Mouse (Mus musculus) liver, embryonic 16.5 days (tissue): ENCODE measurements around the gene Map4. TPM values are rescaled to one million over a fixed set of nuclear protein-coding genes. Genes with fewer than 3 reads are reported as not detected.
A peak's percentile ranks its signal among the peaks of the same experiment; 100 is the strongest.

Source experiments
- ATAC-seq: fragments of 200-750 bp; cut with Nextera tagmentation; 2 replicates; pipeline ENCODE4 v1.8.0; 2017; ENCODE audit warnings: low read depth, mild to moderate bottlenecking, moderate number of reproducible peaks, moderate library complexity
- H3K27ac ChIP-seq: fragments of 300-500 bp; sonication (generic); 2 replicates; pipeline ENCODE4 v1.5.1; 2014; ENCODE audit warnings: mild to moderate bottlenecking, low read length
- H3K27me3 ChIP-seq: fragments of 300-500 bp; sonication (generic); 2 replicates; pipeline ENCODE4 v1.6.1; 2014; ENCODE audit warnings: low read depth, low read length, mixed read lengths; ENCODE audit not compliant: control insufficient read depth, insufficient read depth
- H3K36me3 ChIP-seq: fragments of 300-500 bp; sonication (generic); 2 replicates; pipeline ENCODE4 v1.6.1; 2014; ENCODE audit warnings: mild to moderate bottlenecking; ENCODE audit not compliant: control insufficient read depth, insufficient read depth
- H3K4me1 ChIP-seq: fragments of 300-500 bp; sonication (generic); 2 replicates; pipeline ENCODE4 v1.6.1; 2014; ENCODE audit warnings: low read depth, low read length, mixed read lengths; ENCODE audit not compliant: control insufficient read depth
- H3K4me2 ChIP-seq: fragments of 300-500 bp; sonication (generic); 2 replicates; pipeline ENCODE4 v1.6.1; 2014; ENCODE audit warnings: low read depth, low read length, mixed read lengths
- H3K4me3 ChIP-seq: fragments of 300-500 bp; sonication (generic); 2 replicates; pipeline ENCODE4 v1.5.1; 2014; ENCODE audit warnings: low read depth, mild to moderate bottlenecking, low read length
- H3K9ac ChIP-seq: fragments of 300-500 bp; sonication (generic); 2 replicates; pipeline ENCODE4 v1.6.1; 2014; ENCODE audit warnings: low read depth, low read length
- H3K9me3 ChIP-seq: fragments of 300-500 bp; sonication (generic); replicated peaks from 2 replicates; pipeline ENCODE4 v1.6.1; 2016; ENCODE audit warnings: low read length; ENCODE audit not compliant: control insufficient read depth
- WGBS: fragments of 180-500 bp; shearing (Covaris S2); extraction: QIAGEN DNeasy Blood & Tissue Kit; methylation state at CpG from one replicate; pipeline ENCODE4 v1.1.7; 2014; ENCODE audit not compliant: insufficient replicate concordance; 5-methylcytosine and 5-hydroxymethylcytosine counted together
- polyA plus RNA-seq: library from polyadenylated mRNA; unstranded; fragments of >200 nt; fragmentation: Nextera tagmentation; extraction: Ambion mirVana; gene quantifications from 2 replicates; pipeline ENCODE4 v1.2.1, GENCODE M21; 2015

Gene Map4
- polyA plus RNA-seq, 1 experiment from 2014 or later = 13.0 TPM

GRCm38 (mm10) chr9:109909926-109910325, 21.3 kb upstream of the Map4 start:
- H3K27me3 ChIP-seq = no peaks in the 10 kb centered on the region
- H3K9me3 ChIP-seq = no peaks in the 10 kb centered on the region
- no peaks in the 10 kb centered on the region for H3K4me1 ChIP-seq
- no peak overlapping the region for H3K9ac ChIP-seq
- no peak overlapping the region for H3K4me2 ChIP-seq
- no peaks in the 10 kb centered on the region for H3K36me3 ChIP-seq
- H3K4me3 ChIP-seq = no peak overlapping the region
- ATAC-seq = no peak
- no peak overlapping the region for H3K27ac ChIP-seq
- 74% methylated on average over 4 of the region's 4 CpGs for WGBS

- Histone ChIP-seq H3K4me1 (no peaks in the 10 kb centered on the region), H3K27ac (no peak overlapping the region), H3K4me2 (no peak overlapping the region), H3K9ac (no peak overlapping the region), H3K9me3 (no peaks in the 10 kb centered on the region), H3K4me3 (no peak overlapping the region), H3K36me3 (no peaks in the 10 kb centered on the region), H3K27me3 (no peaks in the 10 kb centered on the region)
- 66% methylated on average over 7 of the region's 7 CpGs for WGBS
- ATAC-seq = no peak
Measured at GRCm38 (mm10) chr9:109911779-109912178, 19.5 kb upstream of the Map4 start.

GRCm38 (mm10) chr9:109914269-109914926, 16.9 kb upstream of the Map4 start:
- Histone ChIP-seq H3K36me3 (no peaks in the 10 kb centered on the region), H3K4me2 (no peak overlapping the region), H3K4me3 (no peak overlapping the region), H3K9ac (no peak overlapping the region), H3K9me3 (no peaks in the 10 kb centered on the region), H3K4me1 (no peaks in the 10 kb centered on the region), H3K27ac (no peak overlapping the region), H3K27me3 (no peaks in the 10 kb centered on the region)
- ATAC-seq = no peak
- 19% methylated on average over 4 of the region's 4 CpGs for WGBS

GRCm38 (mm10) chr9:109917931-109918330, 13.3 kb upstream of the Map4 start:
- H3K4me1 ChIP-seq = no peaks in the 10 kb centered on the region
- no peaks in the 10 kb centered on the region for H3K36me3 ChIP-seq
- 64% methylated on average over 2 of the region's 2 CpGs for WGBS
- no peaks in the 10 kb centered on the region for H3K27me3 ChIP-seq
- no peak overlapping the region for H3K27ac ChIP-seq
- no peak overlapping the region for H3K4me3 ChIP-seq
- no peak for ATAC-seq
- H3K9me3 ChIP-seq = no peaks in the 10 kb centered on the region
- H3K4me2 ChIP-seq = no peak overlapping the region
- H3K9ac ChIP-seq = no peak overlapping the region

GRCm38 (mm10) chr9:109929131-109929530, 2.1 kb upstream of the Map4 start:
- H3K9ac ChIP-seq = no peak overlapping the region
- H3K27ac ChIP-seq = no peak overlapping the region
- 79% methylated on average over 3 of the region's 3 CpGs for WGBS
- no peak overlapping the region for H3K4me2 ChIP-seq
- no peaks in the 10 kb centered on the region for H3K36me3 ChIP-seq
- H3K4me3 ChIP-seq = no peak overlapping the region
- H3K9me3 ChIP-seq = no peaks in the 10 kb centered on the region
- H3K4me1 ChIP-seq = peaks cover 5% of the 10 kb centered on the region
- ATAC-seq = no peak
- peaks cover 15% of the 10 kb centered on the region for H3K27me3 ChIP-seq

- H3K9me3 ChIP-seq = no peaks in the 10 kb centered on the region
- WGBS = 75% methylated on average over 5 of the region's 5 CpGs
- H3K27ac ChIP-seq = no peak overlapping the region
- no peak overlapping the region for H3K4me2 ChIP-seq
- H3K9ac ChIP-seq = no peak overlapping the region
- no peak for ATAC-seq
- H3K27me3 ChIP-seq = peaks cover 15% of the 10 kb centered on the region
- no peak overlapping the region for H3K4me3 ChIP-seq
- H3K4me1 ChIP-seq = peaks cover 5% of the 10 kb centered on the region
- H3K36me3 ChIP-seq = no peaks in the 10 kb centered on the region
Measured at GRCm38 (mm10) chr9:109930063-109930462, 1.2 kb upstream of the Map4 start.

GRCm38 (mm10) chr9:109930752-109931151, 508 bp upstream of the Map4 start:
- no peak overlapping the region for H3K9ac ChIP-seq
- peaks cover 5% of the 10 kb centered on the region for H3K4me1 ChIP-seq
- H3K36me3 ChIP-seq = no peaks in the 10 kb centered on the region
- 48% methylated on average over 6 of the region's 6 CpGs for WGBS
- peak overlapping the region; percentile 77 for H3K27ac ChIP-seq
- peak overlapping the region; percentile 70 for H3K4me3 ChIP-seq
- ATAC-seq = no peak
- H3K27me3 ChIP-seq = peaks cover 15% of the 10 kb centered on the region
- no peaks in the 10 kb centered on the region for H3K9me3 ChIP-seq
- H3K4me2 ChIP-seq = peak overlapping the region; percentile 93

GRCm38 (mm10) chr9:109932361-109932755, 1.1 kb downstream of the Map4 start:
- under 1% methylated on average over 20 of the region's 20 CpGs for WGBS
- H3K4me3 ChIP-seq = peak overlapping the region; percentile 70

GRCm38 (mm10) chr9:109932756-109933375, 1.6 kb downstream of the Map4 start:
- H3K9me3 ChIP-seq = no peaks in the 10 kb centered on the region
- no peaks in the 10 kb centered on the region for H3K36me3 ChIP-seq
- H3K4me1 ChIP-seq = peaks cover 5% of the 10 kb centered on the region
- 5% methylated on average over 12 of the region's 12 CpGs for WGBS
- no peak for ATAC-seq
- peak overlapping the region; percentile 93 for H3K4me2 ChIP-seq
- H3K9ac ChIP-seq = peak overlapping the region; percentile 74
- peak overlapping the region; percentile 70 for H3K4me3 ChIP-seq
- H3K27me3 ChIP-seq = peaks cover 15% of the 10 kb centered on the region
- 0 out of 2 replicates have a peak overlapping the region, but pooled peaks have one; percentile 15 for H3K27ac ChIP-seq

More at GRCm38 (mm10) chr9:109932361-109932755, 1.1 kb downstream of the Map4 start:
- H3K27me3 ChIP-seq = peaks cover 15% of the 10 kb centered on the region
- ATAC-seq = no peak
- H3K27ac ChIP-seq = peak overlapping the region; percentile 66
- H3K36me3 ChIP-seq = no peaks in the 10 kb centered on the region
- no peaks in the 10 kb centered on the region for H3K9me3 ChIP-seq
- peak overlapping the region; percentile 74 for H3K9ac ChIP-seq
- H3K4me1 ChIP-seq = peaks cover 5% of the 10 kb centered on the region
- H3K4me2 ChIP-seq = peak overlapping the region; percentile 93
